Mouse (Mus musculus) gastrocnemius, postnatal 25 days (tissue): ENCODE data around the gene Ppp1cb. TPM values are rescaled to one million over a fixed set of nuclear protein-coding genes. Genes with fewer than 3 reads are reported as not detected.

Source experiments
- DNase-seq: peaks from one replicate; pipeline ENCODE4 v3.0.0; 2022
- total RNA-seq, 2 experiments: library from RNA; stranded (reverse); gene quantifications; 1 replicate in 1 of 2; 2 replicates in 1 of 2; pipeline ENCODE4 v1.2.3; 2021

Gene Ppp1cb
- total RNA-seq, 2 experiments from 2014 or later = 407 TPM

DNA sequence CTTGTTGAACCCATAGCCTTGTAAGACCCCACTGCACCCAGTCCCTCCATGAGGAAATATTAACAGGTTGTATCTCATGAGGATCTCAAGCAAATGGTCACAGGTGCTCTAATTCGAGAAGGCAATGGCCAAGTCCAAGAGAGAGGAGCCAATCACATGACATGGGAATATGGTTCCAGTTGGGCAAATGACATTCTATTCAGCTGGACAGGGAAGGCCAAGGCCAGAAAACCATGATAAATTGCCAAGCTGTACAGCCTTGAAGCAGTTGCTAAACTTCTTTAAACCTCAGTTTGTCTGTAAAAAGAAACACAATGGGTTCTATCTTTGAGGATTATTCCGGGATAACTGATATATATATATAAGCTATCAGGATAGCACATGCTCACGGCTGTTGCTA is 14.7 kb upstream of the Ppp1cb start:
- no peak for DNase-seq

GRCm38 (mm10) chr5:32445287-32445921 is 13.2 kb upstream of the Ppp1cb start:
- DNase-seq = no peak

DNA sequence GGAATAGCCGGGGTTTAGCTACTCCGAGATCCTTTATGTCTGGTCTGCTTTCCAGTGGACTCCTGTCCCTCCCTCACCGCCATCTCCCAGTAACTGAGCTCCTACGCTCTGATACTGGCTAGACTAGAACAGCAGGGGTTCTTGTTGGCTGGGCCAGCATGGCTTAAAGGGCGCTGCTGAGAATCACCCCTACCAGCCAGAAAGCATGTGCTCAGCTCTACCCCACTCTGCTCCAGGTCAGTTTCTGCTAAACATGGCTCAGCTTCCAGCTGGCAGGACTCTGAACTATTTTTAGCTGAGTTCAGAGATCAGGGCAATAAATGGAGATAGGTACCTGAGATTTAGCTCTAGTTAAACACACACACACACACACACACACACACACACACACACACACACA is 12.2 kb upstream of the Ppp1cb start:
- DNase-seq = peak; percentile 81

DNA sequence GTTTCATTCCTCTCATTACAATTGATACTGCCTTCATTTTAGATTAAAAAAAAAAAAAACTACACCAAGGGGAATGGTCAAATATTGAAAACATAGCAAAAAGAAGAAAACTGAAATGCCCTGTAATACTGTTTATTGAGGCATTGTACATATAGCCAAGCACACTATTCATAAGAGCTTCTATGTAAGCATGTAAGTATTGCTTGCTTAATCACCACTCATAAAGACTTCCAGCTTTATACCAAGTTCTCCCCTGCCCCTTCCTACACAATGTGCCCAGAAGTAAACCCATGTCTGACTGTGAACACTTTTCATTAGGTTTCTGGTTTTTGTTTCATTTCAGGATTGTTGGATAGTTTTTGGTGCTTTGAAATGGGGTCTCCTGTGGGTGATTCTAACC is 11.8 kb upstream of the Ppp1cb start:
- DNase-seq = no peak

DNA sequence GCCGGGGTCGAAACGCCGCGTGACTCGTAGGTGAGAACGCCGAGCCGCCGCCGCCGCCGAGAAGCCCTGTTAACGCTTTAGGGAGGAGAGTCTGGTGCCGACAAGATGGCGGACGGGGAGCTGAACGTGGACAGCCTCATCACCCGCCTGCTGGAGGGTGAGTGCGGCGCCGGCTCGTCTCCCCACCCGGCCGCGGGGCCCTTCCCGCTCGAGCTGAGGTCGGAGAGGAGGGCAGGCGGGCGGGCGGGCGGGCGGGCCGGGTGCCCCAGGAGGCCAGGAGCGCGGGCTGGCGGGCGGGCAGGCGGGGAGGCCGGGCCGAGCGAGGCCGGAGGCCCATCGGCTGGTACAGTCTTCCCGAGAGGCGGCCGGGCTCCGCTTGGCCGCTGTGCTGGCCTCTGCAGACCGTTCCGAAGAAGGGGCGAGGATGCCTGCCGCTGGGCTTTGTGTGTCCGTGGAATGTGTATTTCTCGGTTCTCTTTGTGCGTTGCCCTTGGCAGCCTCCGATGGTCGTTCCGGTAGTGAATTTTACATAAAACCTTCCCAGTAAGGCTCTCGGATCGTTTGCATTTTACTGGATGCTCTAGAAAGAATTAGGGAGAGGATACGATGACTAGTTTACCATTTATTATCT is 723 bp downstream of the Ppp1cb start:
- DNase-seq = no peak

DNA sequence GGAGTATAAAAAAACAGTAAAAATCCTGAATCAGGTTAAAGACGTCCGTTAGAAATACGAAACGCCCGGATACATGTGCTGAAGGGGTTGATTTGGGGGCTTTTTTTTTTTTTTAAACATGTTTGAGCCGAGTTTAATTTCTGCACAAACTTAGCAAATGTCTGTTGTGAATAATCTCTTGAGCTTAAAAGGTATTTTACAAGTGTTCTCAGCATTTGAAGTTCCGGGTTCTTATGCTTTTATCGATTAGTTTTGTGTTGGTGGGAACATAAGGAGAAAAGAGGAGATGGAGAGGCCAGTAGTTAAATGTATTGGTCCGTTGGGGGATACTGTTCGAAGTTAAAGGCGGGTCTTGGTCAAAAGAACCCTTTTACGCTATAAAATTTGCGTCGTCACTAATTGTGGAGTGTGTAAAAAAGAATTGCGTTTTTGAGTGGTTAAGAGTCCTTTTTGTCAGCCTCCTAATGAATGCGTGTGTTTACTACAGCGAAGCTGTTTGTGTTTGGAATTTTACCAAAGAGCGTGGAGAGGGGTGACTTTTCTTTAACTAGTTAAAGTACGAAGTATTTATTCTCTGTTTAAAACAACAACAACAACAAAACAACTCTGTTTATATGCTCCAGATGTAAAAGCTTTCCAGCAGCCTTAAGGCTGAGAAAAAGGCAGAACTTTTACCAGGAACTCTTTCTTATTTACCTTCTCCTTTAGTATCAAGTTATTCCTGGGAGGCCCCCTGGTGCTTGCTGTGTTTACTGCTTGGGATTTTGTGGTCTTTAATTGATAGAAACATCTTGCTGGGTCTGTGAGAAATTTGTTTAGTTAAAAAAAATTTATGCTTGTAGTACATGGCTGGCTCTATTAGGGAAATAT is 1.5 kb downstream of the Ppp1cb start:
- DNase-seq = no peak

DNA sequence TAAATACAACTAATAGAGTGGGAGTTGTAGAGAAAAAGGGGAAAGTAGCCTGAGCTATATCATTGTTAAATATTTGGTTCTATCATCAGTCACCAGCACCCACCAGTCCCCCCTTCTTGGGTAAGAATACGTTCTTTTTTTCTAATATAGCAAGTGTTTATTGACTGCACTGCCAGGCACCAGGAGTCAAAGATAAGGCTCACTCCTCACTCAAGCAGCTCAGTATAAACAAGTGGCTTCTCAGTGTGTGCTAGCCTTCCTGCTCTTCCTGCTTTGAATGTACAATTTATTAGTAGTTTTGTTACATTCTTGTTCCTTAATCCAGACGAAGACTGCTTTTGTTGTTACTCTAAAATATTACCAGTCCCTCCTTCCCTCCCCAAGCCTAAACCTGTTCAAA is 2.3 kb downstream of the Ppp1cb start:
- DNase-seq = no peak

DNA sequence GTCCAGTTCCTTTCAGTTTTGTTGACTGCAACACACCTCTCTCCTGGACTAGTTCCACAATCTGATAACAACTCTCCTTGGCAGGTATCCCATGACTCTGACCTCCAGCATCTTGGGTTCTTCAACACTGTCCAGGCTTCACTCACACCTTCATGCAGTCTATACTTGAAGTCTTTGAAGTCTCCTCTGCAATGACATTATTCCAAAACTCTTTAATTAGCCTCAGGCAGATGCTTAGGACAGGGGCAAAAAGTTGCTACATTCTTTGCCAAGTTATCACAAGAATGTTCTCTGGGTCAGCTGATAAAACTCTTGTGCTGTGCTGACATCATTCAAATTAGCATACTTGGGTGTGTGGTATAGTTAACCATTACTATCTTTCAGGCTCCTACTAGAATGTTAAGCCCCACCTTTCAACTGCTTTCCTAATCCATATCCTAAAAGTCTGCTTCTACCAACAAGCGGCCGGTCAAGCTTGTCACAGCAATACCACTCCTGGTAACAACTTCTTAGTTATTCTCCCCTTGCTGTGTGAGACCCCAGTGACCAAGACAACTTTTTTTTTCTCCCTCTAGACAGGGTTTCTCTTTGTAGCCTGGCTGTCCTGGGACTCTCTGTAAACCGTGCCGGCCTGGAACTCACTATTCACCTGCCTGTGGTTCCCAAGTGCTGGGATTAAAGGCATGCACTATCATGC is 13.8 kb downstream of the Ppp1cb start:
- no peak for DNase-seq

DNA sequence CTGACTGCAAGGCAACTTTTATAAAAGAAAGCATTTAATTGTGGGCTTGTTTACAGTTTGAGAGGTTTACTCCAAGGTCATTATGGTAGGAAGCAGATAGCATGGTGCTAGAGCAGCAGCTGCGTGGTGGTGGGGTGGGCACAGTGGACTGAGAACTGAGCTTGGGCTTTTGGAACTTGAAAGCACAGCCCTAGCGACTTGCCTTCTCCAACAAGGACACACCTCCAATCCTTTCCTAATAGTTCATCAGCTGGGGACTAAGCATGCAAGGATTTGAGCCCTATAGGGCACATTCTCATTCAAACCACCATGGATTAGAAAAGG is 14.3 kb downstream of the Ppp1cb start:
- DNase-seq = no peak

DNA sequence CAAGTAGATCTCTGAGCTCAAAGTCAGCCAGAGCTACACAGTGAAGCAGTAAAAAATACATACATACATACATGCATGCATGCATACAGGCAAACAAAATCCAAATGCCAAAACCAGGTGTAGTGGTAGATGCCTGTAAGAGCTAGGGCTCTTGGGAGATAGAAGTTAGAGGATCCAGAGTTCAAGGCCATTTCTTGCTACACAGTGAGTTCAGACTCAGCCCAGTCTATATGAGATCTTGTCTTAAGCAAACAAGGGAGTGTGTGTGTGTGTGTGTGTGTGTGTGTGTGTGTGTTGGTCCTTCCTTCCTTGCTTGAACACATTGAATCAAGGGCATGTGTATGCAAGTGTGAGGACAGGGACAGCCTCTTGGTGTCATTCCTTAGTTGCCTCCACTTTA is 17.9 kb downstream of the Ppp1cb start:
- no peak for DNase-seq

DNA sequence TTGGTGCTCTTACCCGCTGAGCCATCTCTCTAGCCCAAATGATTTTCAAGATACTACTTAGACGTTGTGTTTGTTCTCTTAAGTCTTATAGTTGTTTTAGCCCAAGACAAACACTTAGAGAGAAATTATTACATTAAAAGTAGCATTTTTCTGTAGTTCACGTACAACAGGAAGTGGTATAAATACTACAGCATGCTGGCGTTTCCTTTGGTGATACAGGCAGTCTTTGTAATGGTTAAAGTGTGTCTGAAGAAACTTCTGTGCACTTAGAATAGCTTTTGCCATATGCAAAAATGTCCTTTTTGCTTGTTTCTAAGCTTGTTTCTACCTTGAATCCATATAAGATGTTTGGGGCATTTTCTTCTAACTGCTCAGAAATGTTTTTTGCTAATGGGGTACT is 20.3 kb downstream of the Ppp1cb start:
- no peak for DNase-seq

DNA sequence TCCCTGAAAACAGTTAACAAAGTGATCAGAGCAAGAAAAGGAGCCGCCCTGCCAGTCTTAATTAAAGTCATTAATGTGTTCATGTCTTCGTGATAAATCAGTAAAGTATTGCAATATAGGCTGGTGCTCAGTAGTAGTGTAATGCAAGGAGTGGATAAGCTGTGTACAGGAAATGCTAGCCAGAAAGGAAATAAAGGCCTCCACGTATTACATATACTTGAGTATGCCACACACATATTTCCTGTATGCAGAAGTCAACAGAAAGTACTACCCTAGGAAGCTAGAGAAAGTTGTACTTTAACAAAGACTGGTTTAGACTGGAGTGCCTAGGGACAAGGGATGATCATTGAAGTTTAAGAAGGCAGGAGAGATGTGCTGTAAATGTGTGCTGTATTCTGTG is 26.8 kb downstream of the Ppp1cb start:
- DNase-seq = no peak

DNA sequence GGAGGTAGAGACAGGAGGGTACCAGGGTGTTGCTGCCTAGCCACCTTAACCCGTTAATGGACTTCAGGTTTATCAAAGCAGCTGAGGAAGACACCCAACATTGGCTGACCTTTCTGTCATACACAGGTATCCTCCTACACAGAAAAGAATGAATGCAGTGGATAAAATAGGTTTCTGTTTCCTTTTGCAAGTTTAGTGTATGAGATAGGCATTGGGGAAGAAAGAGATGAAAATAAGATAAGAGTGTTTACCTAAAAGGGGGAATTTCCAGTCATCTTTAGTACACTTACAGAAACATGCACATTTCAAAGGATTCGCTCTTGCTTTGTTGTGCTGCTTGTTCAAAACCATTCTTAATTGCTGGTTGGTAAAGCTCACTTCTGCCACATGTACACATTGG is 29.4 kb downstream of the Ppp1cb start:
- no peak for DNase-seq

- no peak for DNase-seq
These were observed 35.5 kb downstream of the Ppp1cb start for GRCm38 (mm10) chr5:32494084-32494700.

GRCm38 (mm10) chr5:32508766-32509165 is 50.1 kb downstream of the Ppp1cb start:
- no peak for DNase-seq

GRCm38 (mm10) chr5:32520381-32520780 is 61.7 kb downstream of the Ppp1cb start:
- DNase-seq = no peak

- DNase-seq = no peak
These were observed 90.8 kb downstream of the Ppp1cb start for GRCm38 (mm10) chr5:32549449-32549848.

DNA sequence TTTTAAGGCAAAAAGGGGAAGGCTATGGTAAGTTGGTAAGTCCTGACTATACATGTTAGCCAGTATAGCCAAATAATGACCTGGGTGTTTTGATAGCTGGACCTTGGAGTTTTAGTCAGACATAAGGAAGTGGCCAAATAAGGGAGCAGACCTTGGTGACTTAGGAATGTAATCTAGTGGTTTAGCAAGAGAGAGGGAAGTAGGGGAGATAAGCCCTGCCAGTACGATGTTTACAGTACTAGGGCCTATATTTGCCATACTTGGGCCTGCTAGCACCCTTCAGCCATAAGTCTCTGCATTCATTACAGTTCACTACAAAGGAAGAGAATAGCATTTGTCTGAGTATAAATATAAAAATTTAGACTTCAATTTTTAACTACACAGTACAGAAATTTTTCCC is 106.1 kb downstream of the Ppp1cb start:
- no peak for DNase-seq
